Mouse (Mus musculus): ENCODE results near the gene Rab3il1. TPM values are rescaled to one million over a fixed set of nuclear protein-coding genes. Genes with fewer than 3 reads are reported as not detected.

Rab3il1 gene
- total RNA-seq, 2 experiments from 2014 or later, result 9.3 to 10.1 TPM

DNA sequence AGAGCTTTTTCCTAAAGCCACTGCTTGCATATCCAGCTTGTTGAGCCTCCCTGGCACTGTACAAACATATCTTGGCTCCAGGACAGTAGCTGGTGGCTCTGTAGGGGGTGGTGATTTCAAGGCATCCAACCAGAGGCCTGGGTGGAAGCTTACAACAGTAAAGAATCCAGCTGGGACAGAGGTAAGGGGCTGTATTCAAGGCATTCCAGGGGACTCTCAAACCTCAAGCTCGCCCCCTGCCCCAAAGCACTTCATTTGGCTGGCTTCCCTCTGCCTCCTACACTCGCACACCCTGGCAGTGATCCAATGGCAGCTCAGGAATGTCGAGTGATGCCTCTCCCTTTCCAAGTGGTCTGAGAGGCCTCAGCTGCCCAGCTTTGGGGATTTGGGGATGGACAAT, 37.4 kb downstream of the Rab3il1 start:
- DNase-seq (ENCODE audit: low spot score in 2 of 2), result no peak

DNA sequence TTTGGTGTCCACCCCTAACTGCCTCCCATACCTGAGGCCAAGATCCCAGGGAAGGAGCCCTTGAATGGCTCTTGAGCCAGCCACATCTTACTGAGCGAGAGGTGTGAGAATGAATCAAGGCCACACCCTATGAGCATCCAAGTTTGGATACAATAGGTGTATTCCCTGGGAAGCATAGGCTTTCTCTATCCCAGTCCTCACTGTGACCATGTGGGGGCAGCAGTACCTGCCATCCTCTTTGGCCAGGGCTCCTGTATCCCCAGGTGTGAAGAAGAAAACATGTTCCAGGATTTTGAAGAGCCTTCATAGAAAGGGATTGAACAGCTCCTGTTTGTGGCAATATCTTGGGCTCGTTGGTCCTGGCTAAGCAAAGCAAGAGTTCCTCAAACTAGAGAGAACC, 38.1 kb downstream of the Rab3il1 start:
- DNase-seq (ENCODE audit: low spot score in 2 of 2), result no peak

DNA sequence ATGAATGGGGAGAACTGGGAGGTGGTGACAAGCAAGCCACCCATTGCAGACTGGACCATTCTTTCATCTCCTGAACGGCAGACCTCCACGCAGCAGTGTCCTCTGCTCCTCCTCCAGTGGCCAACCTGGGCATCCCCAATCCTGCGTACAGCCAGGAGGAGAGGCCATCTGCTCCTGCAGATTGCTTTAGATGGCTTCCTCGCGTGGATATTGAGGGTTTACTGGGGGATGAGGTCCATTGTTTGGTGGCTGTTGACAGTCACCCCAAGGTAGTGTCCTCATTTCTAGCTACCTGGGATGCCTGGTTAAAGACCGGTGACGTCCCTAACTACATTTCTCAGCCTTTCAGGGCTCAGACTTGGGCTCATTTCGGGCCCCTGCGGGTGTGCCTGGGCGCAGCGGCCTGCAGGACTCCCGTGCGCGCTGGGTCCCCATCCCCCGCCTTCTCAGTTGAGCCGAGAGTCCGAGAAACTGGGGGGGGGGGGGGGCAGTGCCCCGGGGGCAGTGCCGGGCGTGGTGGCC, 39.5 kb downstream of the Rab3il1 start:
- DNase-seq (ENCODE audit: low spot score in 2 of 2), result peak in 1 of 2 experiments; percentile 30

DNA sequence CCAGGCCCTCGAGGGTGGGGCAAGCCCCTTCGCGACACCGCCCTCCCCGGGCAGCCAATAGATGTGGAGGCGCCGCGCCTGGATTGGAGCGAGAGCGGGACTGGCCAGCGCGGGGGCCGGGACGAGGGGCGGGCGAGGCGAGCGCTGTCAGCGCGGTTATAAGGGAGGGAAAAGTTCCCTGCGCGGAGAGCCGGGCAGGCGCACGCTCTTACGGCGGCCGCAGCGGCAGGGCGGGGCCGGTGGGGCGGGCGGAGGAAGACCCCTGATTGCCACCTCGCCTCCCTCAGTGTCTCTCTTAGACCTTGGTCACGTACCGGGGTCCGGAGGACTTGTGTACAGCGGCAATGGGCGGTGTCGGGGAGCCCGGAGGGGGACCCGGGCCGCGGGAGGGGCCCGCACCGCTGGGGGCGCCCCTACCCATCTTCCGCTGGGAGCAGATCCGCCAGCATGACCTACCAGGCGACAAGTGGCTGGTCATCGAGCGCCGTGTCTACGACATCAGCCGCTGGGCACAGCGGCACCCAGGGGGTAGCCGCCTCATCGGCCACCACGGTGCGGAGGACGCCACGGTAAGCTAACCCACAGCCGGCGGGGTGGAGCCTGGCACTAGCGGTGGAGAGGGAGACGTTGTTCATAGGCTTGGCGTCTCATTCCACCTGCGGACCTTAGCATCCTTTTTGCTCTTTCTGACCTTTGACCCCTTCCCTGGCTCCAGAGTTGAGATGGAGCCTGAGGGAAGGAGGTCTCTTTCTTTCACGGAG, 40.1 kb downstream of the Rab3il1 start, which contains the start of gene Fads3:
Fads3 (plus strand) TSS at position 182 of the 761 bp plus-strand sequence.
- DNase-seq (ENCODE audit: low spot score in 2 of 2), result peak in 1 of 2 experiments; percentile 68

DNA sequence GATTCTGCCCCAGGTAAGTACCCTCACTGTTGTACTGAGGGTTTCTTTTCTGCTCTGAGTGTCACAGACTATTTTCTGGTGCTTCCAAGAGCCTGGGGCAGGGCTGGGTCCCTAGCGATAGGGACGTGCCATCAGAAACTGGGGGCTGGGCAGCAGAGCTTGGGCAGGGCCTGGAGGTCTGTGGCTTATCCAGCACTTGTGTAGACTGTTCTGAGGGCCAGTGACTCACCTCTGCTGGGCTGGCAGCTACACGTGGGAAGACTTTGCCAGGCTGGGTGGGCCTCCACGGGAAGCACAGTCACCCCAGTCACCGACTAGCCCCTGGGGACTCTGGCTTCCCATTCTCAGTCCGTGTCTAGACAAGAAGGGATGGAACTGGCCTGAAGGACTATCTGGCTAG, 40.8 kb downstream of the Rab3il1 start:
- peak in 1 of 2 experiments; percentile 17 for DNase-seq (ENCODE audit: low spot score in 2 of 2)

DNA sequence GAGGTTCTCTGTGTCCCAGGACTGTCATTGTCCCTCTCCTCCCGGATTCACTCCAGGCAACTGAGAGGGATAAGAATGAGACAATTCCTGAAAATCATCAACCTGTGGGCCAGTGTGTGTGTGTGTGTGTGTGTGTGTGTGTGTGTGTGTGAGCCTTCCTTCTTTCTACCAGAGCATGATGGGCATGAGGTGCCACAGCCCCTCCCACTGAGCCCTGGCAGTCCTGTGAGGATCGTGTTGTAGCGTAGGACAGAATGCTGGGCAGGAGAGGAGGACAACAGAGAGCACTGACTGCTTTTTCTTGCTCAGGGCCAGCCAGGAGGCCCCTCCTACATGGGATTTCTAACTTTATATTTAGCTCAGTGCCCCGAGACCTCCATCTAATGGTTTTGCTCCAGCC, 41.3 kb downstream of the Rab3il1 start:
- no peak for DNase-seq (ENCODE audit: low spot score in 2 of 2)

DNA sequence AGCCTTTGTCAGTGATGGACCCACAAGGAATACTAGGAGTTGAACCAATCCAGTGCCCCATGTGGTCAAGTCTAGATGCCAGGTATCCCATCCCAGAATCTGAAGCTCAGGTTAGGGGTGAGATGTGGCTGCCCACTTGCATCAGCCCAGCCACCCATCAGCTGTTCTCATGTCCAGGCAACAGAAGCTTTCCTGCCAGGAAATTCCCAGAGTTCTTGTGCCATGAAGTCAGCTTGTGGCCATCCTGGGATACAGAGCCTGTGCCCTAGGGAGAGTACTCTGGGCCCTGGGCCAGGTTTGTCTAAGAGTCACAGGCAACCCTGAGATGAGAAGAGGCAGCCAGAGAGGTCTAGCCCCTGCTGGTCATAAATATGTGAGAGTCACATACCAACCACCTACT, 42.2 kb downstream of the Rab3il1 start:
- DNase-seq (ENCODE audit: low spot score in 2 of 2), result no peak

DNA sequence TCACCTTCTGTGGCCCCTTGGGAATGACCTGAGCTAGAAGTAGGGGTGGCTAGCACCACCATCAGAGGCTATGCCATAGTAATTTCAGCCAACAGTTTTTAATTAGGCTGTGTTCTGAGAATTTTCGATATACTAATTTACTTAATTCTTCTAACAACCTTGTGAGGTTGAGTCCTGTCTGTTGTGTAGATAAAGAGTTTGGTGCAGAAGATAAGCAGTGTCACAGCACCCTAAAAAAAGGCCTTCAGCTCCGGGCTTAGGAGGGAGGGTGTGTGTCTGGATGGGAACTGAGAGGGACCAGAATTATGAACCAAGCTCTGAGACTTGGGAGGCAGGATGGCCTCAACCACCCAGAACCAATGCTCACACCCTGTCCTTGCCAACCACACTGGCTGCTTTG, 44.2 kb downstream of the Rab3il1 start:
- DNase-seq (ENCODE audit: low spot score in 2 of 2), result no peak

DNA sequence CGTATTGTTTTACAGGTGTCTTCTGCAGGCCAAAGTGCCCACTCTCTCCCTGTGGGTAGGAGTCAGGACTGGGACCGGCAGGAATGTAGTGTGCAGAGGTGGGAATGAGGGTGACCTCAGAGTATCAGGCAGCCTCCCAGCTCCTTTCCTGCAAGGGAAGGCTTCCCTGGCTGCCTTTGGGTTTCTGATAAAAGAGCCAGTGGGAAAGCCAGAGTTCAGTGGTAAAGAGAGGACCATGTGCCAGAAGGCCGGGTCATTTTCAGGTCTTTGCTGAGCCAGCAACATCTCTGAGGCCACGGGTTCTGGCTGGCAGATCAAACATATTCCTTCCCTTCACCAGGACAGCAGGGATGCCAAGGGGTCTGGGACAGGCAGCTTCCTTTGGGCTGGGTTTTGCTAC, 44.9 kb downstream of the Rab3il1 start:
- no peak for DNase-seq (ENCODE audit: low spot score in 2 of 2)

DNA sequence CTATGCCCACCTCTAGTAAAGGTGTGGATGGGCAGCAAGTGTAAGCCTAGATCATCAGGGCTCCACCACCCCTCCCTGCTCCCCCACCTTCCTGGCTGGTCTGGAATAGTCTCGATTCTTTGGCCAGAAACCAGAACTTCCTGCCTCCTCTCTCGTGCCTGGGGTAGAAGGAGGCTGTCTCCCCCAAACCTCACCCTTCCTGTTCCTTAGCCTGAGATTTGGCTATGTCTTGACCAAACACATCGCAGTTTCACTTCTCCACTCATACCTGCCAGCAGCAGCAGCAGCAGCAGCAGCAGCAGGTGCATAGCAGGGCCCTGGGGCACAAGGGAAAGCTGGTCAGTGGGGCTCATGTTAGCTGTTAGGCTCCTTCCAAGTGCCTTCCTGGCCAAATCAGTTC, 45.5 kb downstream of the Rab3il1 start:
- no peak for DNase-seq (ENCODE audit: low spot score in 2 of 2)

DNA sequence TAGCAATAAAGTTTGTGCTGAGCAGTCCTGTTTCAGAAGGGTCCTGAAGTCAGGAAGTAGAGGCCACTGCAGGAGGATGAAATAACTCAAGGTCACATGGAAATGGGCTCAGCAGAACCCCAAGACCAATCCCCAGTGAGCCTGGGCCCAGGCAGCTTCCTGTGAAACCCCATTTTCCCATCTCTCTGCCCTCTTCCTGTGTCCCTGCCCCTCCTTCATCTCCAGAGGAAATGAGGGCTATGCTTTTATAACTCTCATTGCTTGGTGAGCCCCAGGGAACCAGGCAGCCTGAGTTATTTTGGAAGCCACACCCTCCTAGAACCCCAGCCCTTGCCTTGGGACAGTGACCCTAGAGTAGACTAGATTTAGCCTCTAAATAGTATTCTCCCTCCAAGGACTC, 48.1 kb downstream of the Rab3il1 start:
- no peak for DNase-seq (ENCODE audit: low spot score in 2 of 2)

DNA sequence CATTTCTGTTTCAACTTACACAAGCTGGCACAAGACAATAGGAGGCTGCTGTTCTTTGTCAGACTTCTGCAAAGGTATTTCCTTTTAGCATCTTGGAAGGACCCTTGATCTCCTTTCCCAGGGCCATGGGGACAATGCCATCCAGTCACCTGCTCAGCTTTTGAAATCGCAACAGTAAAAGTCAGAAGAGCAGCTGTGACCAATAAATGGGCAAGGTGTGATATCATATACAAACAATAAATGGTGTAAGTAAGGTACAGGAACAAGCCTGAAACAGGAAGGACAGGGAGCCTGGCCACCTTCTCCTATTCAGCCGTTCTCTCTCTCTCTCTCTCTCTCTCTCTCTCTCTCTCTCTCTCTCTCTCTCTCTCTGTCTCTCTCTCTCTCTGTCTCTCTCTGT, 49.0 kb downstream of the Rab3il1 start:
- no peak for DNase-seq (ENCODE audit: low spot score in 2 of 2)

DNA sequence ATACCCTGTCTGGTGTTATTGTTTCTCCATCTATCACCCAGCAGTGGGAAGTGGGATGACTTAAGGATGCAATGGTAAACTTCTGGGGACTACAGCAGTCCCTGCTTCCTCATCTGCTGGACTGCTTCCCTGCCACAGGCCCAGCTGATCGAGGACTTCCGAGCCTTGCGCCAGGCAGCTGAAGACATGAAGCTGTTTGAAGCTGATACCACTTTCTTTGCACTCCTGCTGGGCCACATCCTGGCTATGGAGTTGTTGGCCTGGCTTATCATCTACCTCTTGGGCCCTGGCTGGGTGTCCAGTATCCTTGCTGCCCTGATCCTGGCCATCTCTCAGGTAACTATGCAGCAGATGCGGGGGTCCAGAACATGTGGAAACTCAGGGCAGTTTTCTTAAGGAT, 51.2 kb downstream of the Rab3il1 start:
- DNase-seq (ENCODE audit: low spot score in 2 of 2), result no peak

DNA sequence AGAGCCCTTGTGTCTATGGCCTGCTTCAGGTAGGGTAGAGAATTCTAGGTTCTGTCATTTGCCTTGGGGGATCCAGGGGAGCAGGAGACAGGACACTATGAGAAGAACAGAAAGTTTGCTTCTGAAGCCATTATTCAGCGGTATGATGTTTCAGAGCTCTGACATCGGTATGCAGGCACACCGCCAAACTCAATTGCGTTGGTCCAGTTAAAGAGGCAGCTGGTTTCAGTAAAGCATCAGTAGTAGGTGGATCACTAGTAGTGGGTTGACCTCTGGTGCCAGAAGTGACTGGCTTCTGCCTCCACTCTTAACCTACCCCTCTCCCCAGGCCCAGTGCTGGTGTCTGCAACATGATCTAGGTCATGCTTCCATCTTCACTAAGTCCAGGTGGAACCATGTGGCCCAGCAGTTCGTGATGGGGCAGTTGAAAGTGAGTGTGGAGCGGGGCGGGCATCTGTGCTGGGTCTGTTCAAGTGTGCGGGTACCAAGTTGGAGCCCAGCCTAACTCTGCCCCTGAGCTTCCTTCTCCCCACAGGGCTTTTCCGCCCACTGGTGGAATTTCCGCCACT, 52.3 kb downstream of the Rab3il1 start:
- no peak for DNase-seq (ENCODE audit: low spot score in 2 of 2)

DNA sequence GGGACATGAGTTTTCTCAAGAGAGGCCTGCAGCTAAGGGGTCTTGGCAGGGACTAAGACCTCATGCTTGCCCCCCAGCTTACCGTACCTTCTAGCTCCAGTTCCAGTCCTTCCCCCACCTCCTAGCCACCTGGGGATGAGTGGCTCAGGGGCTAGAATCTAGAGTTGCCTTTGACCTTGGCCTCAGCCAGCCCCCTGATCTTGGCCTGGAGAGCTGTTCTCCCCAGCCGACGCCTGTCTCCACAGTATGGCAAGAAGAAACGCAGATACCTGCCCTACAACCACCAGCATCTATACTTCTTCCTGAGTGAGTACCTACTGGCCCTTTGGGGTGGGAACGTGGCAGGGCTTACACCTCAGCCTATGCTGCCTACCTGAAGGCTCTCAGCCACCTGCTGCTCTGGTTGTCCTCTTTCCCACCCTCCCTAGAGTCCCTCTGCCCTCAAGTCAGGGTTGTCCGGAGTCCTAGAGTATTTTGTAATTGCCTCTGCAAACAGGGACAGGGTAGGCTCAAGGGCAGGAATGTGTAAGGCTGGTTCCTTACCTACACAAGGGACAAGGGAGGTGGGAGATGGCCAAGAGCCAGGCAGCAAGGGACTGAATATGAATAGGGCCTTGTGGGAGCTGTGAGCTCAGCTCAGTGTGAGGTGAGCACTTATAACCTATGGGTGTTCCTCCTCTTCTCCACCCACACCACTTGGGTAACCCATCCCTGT, 53.0 kb downstream of the Rab3il1 start:
- no peak for DNase-seq (ENCODE audit: low spot score in 2 of 2)

DNA sequence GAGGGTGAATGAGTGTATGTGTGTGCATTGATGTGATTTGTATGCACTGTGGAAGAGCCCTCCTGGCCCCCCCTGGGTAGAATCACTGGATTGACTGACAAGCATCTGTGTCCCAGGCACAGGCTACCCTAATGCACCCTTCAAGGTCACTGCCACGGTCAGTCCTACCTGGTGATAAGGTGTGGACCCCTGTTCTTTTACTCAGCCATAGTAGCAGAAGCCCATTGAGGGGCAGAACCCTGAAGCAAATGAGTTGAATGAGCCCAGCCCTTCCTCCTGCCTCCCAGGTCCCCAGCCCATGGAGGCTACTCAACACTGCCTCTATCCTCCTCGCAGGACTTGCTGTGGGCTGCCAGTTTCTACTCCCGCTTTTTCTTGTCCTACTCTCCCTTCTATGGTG, 53.8 kb downstream of the Rab3il1 start:
- DNase-seq (ENCODE audit: low spot score in 2 of 2), result no peak

DNA sequence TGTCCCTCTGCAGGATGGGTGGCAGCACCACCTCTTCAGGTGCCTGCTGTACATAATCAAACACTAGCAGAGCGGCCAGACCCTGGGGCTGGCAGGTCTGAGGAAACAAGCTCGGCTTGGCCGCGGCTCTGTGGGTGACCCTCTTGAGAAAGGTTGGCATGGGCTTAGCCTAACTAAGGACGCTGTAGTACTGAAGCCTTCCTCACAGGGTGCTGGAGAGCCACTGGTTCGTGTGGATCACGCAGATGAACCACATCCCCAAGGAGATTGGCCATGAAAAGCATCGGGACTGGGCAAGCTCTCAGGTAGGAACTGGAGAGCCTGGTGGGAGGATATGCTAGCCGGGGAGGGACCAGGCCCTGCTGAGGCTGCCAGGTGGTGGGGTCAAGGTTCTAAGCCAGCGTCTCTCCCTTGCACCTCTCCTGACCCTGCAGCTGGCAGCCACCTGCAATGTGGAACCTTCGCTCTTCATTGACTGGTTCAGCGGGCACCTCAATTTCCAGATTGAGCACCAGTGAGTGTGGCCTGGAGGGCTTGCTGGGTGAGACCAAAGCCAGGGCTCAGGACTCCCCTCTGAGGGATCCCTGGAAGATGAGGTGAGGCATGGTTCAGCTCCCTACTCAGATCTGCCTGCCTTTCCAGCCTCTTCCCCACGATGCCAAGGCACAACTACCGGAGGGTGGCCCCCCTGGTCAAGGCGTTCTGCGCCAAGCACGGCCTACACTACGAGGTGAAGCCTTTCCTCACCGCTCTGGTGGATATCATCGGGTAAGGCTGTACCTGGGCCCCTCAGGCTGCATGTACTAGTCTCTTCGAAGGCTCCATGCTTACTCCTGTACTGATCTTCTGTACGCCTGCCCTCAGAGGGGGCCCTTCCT, 54.6 kb downstream of the Rab3il1 start:
- no peak for DNase-seq (ENCODE audit: low spot score in 2 of 2)

DNA sequence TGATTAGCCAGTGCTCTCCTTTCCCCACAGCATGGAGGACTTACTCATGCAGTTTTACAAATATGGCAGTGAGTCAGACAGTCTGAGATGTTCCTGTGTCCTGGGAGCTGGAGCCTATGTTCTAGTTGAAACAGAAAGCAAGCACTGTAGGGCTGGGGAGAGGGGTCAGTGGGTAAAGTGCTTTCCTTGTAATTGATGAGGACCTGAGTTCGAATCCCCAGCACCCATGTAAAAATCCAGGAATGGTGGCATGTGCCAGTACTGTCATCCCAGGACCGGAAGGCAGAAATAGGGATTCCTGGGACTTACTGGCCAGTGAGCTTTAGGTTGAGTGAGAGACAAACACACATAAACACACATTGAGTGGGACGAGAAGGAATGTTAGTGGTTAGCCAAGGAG, 55.2 kb downstream of the Rab3il1 start:
- no peak for DNase-seq (ENCODE audit: low spot score in 2 of 2)

DNA sequence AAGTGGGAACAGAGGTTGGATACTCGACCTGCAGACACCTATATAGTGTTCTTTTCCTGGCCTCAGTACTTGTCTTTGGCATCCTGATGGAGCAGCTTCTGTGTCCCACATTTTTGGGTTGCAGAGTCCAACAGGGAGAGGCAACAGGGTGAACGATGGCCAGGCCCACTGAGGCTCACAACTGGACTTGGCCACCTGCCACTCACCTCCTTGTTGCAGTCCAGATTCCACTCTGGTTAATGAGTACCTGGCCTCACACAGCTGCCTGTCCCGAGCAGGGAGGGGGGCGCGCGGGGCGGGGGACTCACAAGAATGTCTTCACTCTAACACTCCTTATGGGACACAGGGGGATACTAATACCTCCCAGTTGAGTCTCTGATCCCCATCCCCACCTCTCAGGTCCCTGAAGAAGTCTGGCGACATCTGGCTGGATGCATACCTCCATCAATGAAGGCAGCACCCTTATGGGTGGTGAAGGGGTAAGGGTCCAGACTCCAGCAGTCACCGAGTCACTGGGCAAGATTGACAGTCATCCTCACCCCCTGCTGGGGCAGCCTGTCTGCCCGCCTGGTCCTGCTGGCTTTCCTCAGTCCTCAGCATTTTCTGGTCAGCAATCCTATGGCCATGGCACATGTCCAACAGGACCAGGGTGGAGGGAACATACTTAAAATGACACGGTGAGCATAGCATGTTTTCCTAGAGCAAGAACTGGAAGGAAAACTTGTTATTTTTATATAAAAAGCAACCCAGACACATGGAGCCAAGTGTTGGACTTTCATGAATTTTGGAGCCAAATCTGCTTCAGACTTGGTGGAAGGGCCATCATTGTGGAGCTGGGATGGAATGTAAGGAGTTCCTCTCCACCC, 56.2 kb downstream of the Rab3il1 start:
- DNase-seq (ENCODE audit: low spot score in 2 of 2), result no peak

DNA sequence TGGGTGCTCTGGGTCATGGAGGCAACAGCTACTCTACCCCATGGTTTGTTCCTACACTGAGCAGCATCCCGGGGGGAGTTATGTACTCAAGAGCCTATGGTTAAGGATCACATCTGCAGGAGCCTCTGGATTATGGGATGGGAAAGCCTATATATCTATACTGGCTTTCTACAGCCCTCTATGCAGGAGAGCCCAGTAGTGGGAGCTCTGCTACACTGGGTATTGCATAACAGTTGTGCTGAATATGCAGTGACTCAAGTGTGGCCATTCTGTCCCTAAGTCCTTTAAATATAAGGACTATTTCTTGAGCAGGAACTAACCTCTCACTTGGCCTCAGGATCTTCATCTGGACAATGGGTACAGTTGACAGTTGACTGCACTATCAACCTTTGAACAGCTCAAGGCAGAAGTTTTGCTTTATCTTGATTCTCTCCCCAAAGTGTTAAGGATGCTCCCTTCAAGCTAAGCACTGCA, 56.9 kb downstream of the Rab3il1 start:
- no peak for DNase-seq (ENCODE audit: low spot score in 2 of 2)

Measured in layer of hippocampus, adult 18-20 months (tissue).